Mouse (Mus musculus) megakaryocyte, embryonic 14.5 days (primary cell): ENCODE measurements around the gene Uhrf1bp1. TPM values are rescaled to one million over a fixed set of nuclear protein-coding genes. Genes with fewer than 3 reads are reported as not detected.

Source experiments
- H3K27me3 ChIP-seq: replicated peaks from 2 replicates; pipeline ENCODE3; 2012; ENCODE audit warnings: inconsistent platforms
- H3K36me3 ChIP-seq: replicated peaks from 2 replicates; pipeline ENCODE3; 2012; ENCODE audit warnings: low read length, inconsistent platforms, mixed read lengths
- H3K4me1 ChIP-seq: 2 replicates; pipeline ENCODE4 v1.6.1; 2012; ENCODE audit warnings: inconsistent platforms
- H3K4me3 ChIP-seq: replicated peaks from 2 replicates; pipeline ENCODE3; 2012; ENCODE audit warnings: moderate library complexity, mild to moderate bottlenecking, inconsistent platforms
- H3K9me3 ChIP-seq: 2 replicates; pipeline ENCODE4 v1.6.1; 2012; ENCODE audit warnings: inconsistent platforms
- FLI1 ChIP-seq: IDR thresholded peaks from 2 replicates; pipeline ENCODE4 v1.6.1; 2012; ENCODE audit warnings: low read length, inconsistent platforms, mixed read lengths
- GATA1 ChIP-seq: IDR thresholded peaks from 3 replicates; pipeline ENCODE4 v1.6.1; 2012; ENCODE audit warnings: mixed read lengths, low read length, inconsistent platforms, borderline replicate concordance
- polyA plus RNA-seq: library from polyadenylated mRNA; stranded (reverse); fragments of >175 nt; gene quantifications from 2 replicates; pipeline ENCODE4 v1.2.3, GENCODE M21; 2012; ENCODE audit warnings: low replicate concordance; ENCODE audit not compliant: insufficient read depth

Gene Uhrf1bp1
- polyA plus RNA-seq, 1 experiment: 3.2 TPM

- TF ChIP-seq FLI1: no peak
- no peak for TF ChIP-seq GATA1
- peak overlapping the region; percentile 62 for H3K4me3 ChIP-seq
Measured at GRCm38 (mm10) chr17:27874510-27874909, 18.3 kb downstream of the Uhrf1bp1 start.

GRCm38 (mm10) chr17:27881518-27881917 is 25.3 kb downstream of the Uhrf1bp1 start:
- Histone ChIP-seq H3K27me3 (no peaks in the 10 kb centered on the region), H3K9me3 (no peaks in the 10 kb centered on the region), H3K4me3 (no peak overlapping the region), H3K4me1 (peaks cover 7% of the 10 kb centered on the region), H3K36me3 (peaks cover 92% of the 10 kb centered on the region)
- no peak for TF ChIP-seq GATA1
- TF ChIP-seq FLI1: no peak

More at GRCm38 (mm10) chr17:27874510-27874909, 18.3 kb downstream of the Uhrf1bp1 start:
- Histone ChIP-seq H3K9me3 (no peaks in the 10 kb centered on the region), H3K27me3 (no peaks in the 10 kb centered on the region), H3K36me3 (peaks cover 30% of the 10 kb centered on the region), H3K4me1 (peaks cover 24% of the 10 kb centered on the region)

DNA sequence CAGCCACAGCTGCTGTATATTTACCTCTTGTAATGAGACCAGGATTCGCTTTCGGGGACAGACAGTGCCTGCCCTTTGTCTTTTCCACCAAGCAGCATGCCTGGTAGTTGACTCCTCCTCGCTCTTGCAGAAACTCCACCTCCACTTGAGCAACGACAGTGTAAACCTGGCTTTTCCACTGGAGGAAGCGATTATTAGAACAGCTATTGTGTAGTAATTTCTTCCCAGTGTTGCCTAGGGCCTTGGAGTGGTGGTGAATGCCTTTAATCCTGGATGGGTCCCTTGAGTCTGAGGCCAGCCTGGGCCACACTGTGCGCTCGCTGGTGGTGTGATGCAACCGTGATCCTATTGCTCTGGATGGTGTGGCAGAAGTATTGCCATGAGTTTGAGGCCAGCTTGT is 26.9 kb downstream of the Uhrf1bp1 start:
- Histone ChIP-seq H3K9me3 (no peaks in the 10 kb centered on the region), H3K27me3 (no peaks in the 10 kb centered on the region), H3K36me3 (peaks cover 95% of the 10 kb centered on the region), H3K4me1 (peaks cover 8% of the 10 kb centered on the region), H3K4me3 (no peak overlapping the region)
- TF ChIP-seq GATA1: no peak
- TF ChIP-seq FLI1: no peak

DNA sequence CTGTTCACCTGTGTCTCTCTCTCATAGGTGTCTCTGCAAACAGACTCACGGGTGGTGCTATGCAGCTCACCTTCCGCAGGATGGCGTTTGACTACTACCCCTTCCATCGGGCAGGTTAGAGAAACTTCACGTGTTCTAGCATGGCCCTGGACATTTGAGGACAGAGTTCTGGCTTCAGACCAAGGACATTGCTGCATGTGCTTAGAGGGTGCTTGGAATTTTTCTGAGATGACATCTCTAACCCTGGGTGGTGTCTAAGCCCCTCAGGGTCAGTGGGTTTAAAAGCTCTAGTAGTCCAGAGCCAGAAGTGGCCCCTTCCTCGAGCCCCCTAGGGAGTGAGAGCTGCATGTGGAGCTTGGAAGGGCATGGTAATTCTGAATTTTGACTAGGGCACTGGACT is 27.8 kb downstream of the Uhrf1bp1 start:
- peaks cover 12% of the 10 kb centered on the region for H3K4me1 ChIP-seq
- H3K4me3 ChIP-seq: no peak overlapping the region
- no peaks in the 10 kb centered on the region for H3K9me3 ChIP-seq
- H3K27me3 ChIP-seq: no peaks in the 10 kb centered on the region
- no peak for TF ChIP-seq GATA1
- no peak for TF ChIP-seq FLI1
- peaks cover 93% of the 10 kb centered on the region for H3K36me3 ChIP-seq

- Histone ChIP-seq H3K27me3 (no peaks in the 10 kb centered on the region), H3K4me3 (no peak overlapping the region), H3K36me3 (peaks cover 89% of the 10 kb centered on the region), H3K9me3 (no peaks in the 10 kb centered on the region), H3K4me1 (peaks cover 13% of the 10 kb centered on the region)
- TF ChIP-seq GATA1 (no peak), FLI1 (no peak)
Measured at GRCm38 (mm10) chr17:27886499-27887210, 30.4 kb downstream of the Uhrf1bp1 start.

- Histone ChIP-seq H3K4me3 (peak overlapping the region; percentile 97), H3K27me3 (no peaks in the 10 kb centered on the region), H3K36me3 (peaks cover 25% of the 10 kb centered on the region), H3K9me3 (no peaks in the 10 kb centered on the region), H3K4me1 (peaks cover 39% of the 10 kb centered on the region)
- no peak for TF ChIP-seq GATA1
Measured at GRCm38 (mm10) chr17:27907512-27908205, 51.4 kb downstream of the Uhrf1bp1 start.

GRCm38 (mm10) chr17:27908206-27908887 is 52.1 kb downstream of the Uhrf1bp1 start:
- peak overlapping the region; percentile 97 for H3K4me3 ChIP-seq
- H3K36me3 ChIP-seq: peaks cover 24% of the 10 kb centered on the region
- TF ChIP-seq FLI1 (no peak), GATA1 (no peak)
- no peaks in the 10 kb centered on the region for H3K9me3 ChIP-seq
- no peaks in the 10 kb centered on the region for H3K27me3 ChIP-seq
- H3K4me1 ChIP-seq: peaks cover 39% of the 10 kb centered on the region

DNA sequence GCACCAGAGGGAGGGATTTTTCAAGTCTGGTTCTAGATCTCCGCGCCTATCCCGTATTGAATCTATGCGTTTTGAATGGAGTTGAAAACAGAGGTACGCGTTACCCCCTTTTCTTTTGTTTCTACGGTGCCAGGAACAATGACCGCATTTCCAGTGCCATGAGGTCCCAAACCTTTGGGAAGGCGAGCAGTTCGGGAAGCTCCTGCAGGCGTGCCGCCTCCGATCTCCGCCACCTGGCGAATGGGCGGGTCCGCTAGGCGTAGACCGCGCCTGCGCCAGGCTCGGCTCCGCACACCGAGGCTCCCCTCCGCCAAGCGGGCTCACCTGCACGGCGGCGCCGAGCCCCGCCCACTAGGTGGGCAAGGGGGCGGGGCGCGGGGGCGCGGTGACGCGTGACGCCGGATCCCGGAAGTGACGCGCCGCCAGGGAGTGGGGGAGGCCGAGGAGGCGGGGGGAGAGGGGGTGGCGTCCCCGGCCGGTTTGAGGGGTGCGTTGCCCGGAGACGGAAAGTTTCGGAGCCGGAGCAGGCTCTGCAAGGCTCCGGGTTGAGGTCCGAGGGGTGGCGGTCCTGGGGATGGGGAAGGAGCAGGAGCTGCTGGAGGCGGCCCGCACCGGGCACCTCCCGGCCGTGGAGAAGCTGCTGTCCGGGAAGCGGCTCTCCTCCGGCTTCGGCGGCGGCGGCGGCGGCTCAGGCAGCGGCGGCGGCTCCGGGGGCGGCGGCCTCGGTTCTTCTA is 52.8 kb downstream of the Uhrf1bp1 start, which contains the start of gene Anks1:
Gene Anks1, plus strand, starts transcription at position 419 of the 734 bp plus-strand sequence.
- H3K4me1 ChIP-seq: peaks cover 39% of the 10 kb centered on the region
- TF ChIP-seq GATA1 (no peak), FLI1 (no peak)
- no peaks in the 10 kb centered on the region for H3K27me3 ChIP-seq
- peaks cover 24% of the 10 kb centered on the region for H3K36me3 ChIP-seq
- peak within 1 kb of the TSS; percentile 97 for H3K4me3 ChIP-seq
- no peaks in the 10 kb centered on the region for H3K9me3 ChIP-seq
